In the genomic region with DNA sequence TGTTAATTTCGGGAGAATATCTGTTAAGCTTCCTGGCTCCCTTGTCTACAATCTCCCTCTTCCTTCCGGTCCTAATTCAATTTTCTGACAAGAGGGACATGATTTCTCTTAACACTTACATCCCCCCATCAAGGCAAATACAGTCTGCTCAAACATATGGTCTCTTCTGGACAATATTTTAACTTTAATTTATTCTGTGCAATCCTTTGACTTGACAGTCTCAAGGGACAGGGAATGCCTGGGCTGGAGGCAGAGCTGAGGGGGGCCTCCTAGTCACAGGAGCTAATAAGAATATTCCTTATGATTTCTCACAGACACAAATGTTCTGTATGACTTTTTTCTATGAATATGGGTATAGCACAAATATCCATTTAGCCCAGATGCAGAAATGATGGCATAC, we compare ENCODE assay signal across 20 mouse cellular contexts.
DNase-seq lines count a peak whose midpoint lies in the region; ATAC-seq and TF ChIP-seq lines count a peak whose summit lies in the region.
"Had no signal": no experiment of that assay in that cellular context is flagged by ENCODE, and none has a peak within 500 bp of the region (broad histone marks: within the 10 kb centered on the region; RNA-seq: fewer than 3 reads in every experiment).

No protein-coding gene starts in this region.

- no peaks in the 10 kb centered on the region for H3K27me3 ChIP-seq in heart, postnatal 0 days (ENCODE audit: control insufficient read depth, insufficient read depth, low read length)
- no peaks in the 10 kb centered on the region for H3K27me3 ChIP-seq in heart, embryonic 10.5 days (ENCODE audit: insufficient read depth, poor library complexity, severe bottlenecking)
- H3K27me3 ChIP-seq in midbrain, embryonic 11.5 days (ENCODE audit: control insufficient read depth, insufficient read depth, low read length), result no peaks in the 10 kb centered on the region
- H3K27me3 ChIP-seq in midbrain, postnatal 0 days (ENCODE audit: insufficient read depth, low read length), result no peaks in the 10 kb centered on the region
- H3K27me3 ChIP-seq in forebrain, embryonic 15.5 days, result no peaks in the 10 kb centered on the region
- H3K27me3 ChIP-seq: CH12.LX had no signal

- no peak overlapping the region for H3K4me3 ChIP-seq in heart, postnatal 0 days (ENCODE audit: low read depth, low read length)
- H3K4me3 ChIP-seq in heart, embryonic 10.5 days, result no peak overlapping the region
- H3K4me3 ChIP-seq in midbrain, embryonic 11.5 days (ENCODE audit: low read depth, low read length), result no peak overlapping the region
- H3K4me3 ChIP-seq in midbrain, postnatal 0 days (ENCODE audit: low read depth, low read length), result no peak overlapping the region
- H3K4me3 ChIP-seq in forebrain, embryonic 15.5 days, result no peak overlapping the region
- H3K4me3 ChIP-seq: myocyte had no signal

- 41% methylated on average over 2 of the region's 2 CpGs for WGBS in heart, postnatal 0 days
- 56% methylated on average over 2 of the region's 2 CpGs for WGBS in heart, embryonic 10.5 days
- 93% methylated on average over 2 of the region's 2 CpGs for WGBS in midbrain, embryonic 11.5 days
- WGBS in midbrain, postnatal 0 days, result 61% methylated on average over 2 of the region's 2 CpGs
- 56% methylated on average over 2 of the region's 2 CpGs for WGBS in forebrain, embryonic 15.5 days

- TF ChIP-seq CTCF in heart, postnatal 0 days (IDR thresholded peaks at IDR 0.05; ENCODE audit: low read depth), result no peak
- TF ChIP-seq CTCF in midbrain, postnatal 0 days (IDR thresholded peaks at IDR 0.05), result no peak

- H3K4me1 ChIP-seq in heart, postnatal 0 days (ENCODE audit: control insufficient read depth, insufficient read depth), result no peaks in the 10 kb centered on the region
- no peaks in the 10 kb centered on the region for H3K4me1 ChIP-seq in heart, embryonic 10.5 days
- no peaks in the 10 kb centered on the region for H3K4me1 ChIP-seq in midbrain, embryonic 11.5 days (ENCODE audit: control insufficient read depth, insufficient read depth, low read length)
- no peaks in the 10 kb centered on the region for H3K4me1 ChIP-seq in midbrain, postnatal 0 days (ENCODE audit: insufficient read depth, low read length)
- peaks cover 3% of the 10 kb centered on the region; the same call in 1 of the 2 replicates for H3K4me1 ChIP-seq in forebrain, embryonic 15.5 days

- H3K27ac ChIP-seq in heart, postnatal 0 days (ENCODE audit: low read depth), result no peak overlapping the region
- no peak overlapping the region for H3K27ac ChIP-seq in heart, embryonic 10.5 days
- no peak overlapping the region for H3K27ac ChIP-seq in midbrain, embryonic 11.5 days (ENCODE audit: low read depth, low read length)
- H3K27ac ChIP-seq in midbrain, postnatal 0 days (ENCODE audit: low read depth, low read length), result no peak overlapping the region
- H3K27ac ChIP-seq in forebrain, embryonic 15.5 days (replicated peaks), result no peak overlapping the region
- H3K27ac ChIP-seq: hindbrain, postnatal 0 days; left cerebral cortex, adult 2 months had no signal

- no peak for ATAC-seq in heart, postnatal 0 days (ENCODE audit: insufficient read depth, low read depth)
- ATAC-seq in midbrain, embryonic 11.5 days (ENCODE audit: low FRiP score), result 0 out of 2 replicates have a peak, but pooled peaks have one; percentile 33
- no peak for ATAC-seq in midbrain, postnatal 0 days (ENCODE audit: low FRiP score)
- ATAC-seq in forebrain, embryonic 15.5 days (replicated peaks), result peak; percentile 80
- ATAC-seq in megakaryocyte progenitor cell, adult 5-6 weeks (replicated peaks; ENCODE audit: poor library complexity), result no peak
- ATAC-seq: hindbrain, postnatal 0 days had no signal

- H3K4me2 ChIP-seq in heart, postnatal 0 days (ENCODE audit: low read depth, low read length), result 0 out of 2 replicates have a peak overlapping the region, but pooled peaks have one; percentile 7
- H3K4me2 ChIP-seq in midbrain, embryonic 11.5 days, result no peak overlapping the region
- no peak overlapping the region for H3K4me2 ChIP-seq in midbrain, postnatal 0 days (ENCODE audit: low read depth, low read length, poor library complexity, severe bottlenecking)
- H3K4me2 ChIP-seq in forebrain, embryonic 15.5 days (replicated peaks), result no peak overlapping the region

- H3K9ac ChIP-seq in heart, postnatal 0 days (replicated peaks; ENCODE audit: low read depth, low read length), result no peak overlapping the region
- no peak overlapping the region for H3K9ac ChIP-seq in midbrain, embryonic 11.5 days (ENCODE audit: low read length)
- no peak overlapping the region for H3K9ac ChIP-seq in midbrain, postnatal 0 days (replicated peaks; ENCODE audit: low read length, poor library complexity, severe bottlenecking)
- H3K9ac ChIP-seq in forebrain, embryonic 15.5 days (replicated peaks), result no peak overlapping the region

- no peaks in the 10 kb centered on the region for H3K9me3 ChIP-seq in heart, postnatal 0 days (replicated peaks; ENCODE audit: control insufficient read depth, low read length)
- H3K9me3 ChIP-seq in heart, embryonic 10.5 days, result no peaks in the 10 kb centered on the region
- no peaks in the 10 kb centered on the region; the same call in 1 of the 2 replicates for H3K9me3 ChIP-seq in midbrain, embryonic 11.5 days (ENCODE audit: control insufficient read depth, low read length)
- H3K9me3 ChIP-seq in midbrain, postnatal 0 days (ENCODE audit: low read length), result no peaks in the 10 kb centered on the region
- H3K9me3 ChIP-seq in forebrain, embryonic 15.5 days, result no peaks in the 10 kb centered on the region

- no peak for TF ChIP-seq EP300 in heart, postnatal 0 days (IDR thresholded peaks at IDR 0.05; ENCODE audit: low read depth)

- H3K36me3 ChIP-seq in heart, postnatal 0 days (replicated peaks; ENCODE audit: control insufficient read depth, insufficient read depth, low read length), result no peaks in the 10 kb centered on the region
- H3K36me3 ChIP-seq in heart, embryonic 10.5 days, result no peaks in the 10 kb centered on the region
- H3K36me3 ChIP-seq in midbrain, embryonic 11.5 days (ENCODE audit: control insufficient read depth, insufficient read depth, low read length), result no peaks in the 10 kb centered on the region
- no peaks in the 10 kb centered on the region for H3K36me3 ChIP-seq in midbrain, postnatal 0 days (ENCODE audit: insufficient read depth, low read length)
- no peaks in the 10 kb centered on the region for H3K36me3 ChIP-seq in forebrain, embryonic 15.5 days

- peak; percentile 35 for DNase-seq in heart, adult 11 months
- no peak for DNase-seq in heart, adult 18-20 months
- no peak for DNase-seq in heart, postnatal 0 days (ENCODE audit: low spot score)
- no peak for DNase-seq in heart, embryonic 10.5 days (ENCODE audit: low spot score)
- DNase-seq in midbrain, embryonic 11.5 days (ENCODE audit: low spot score, missing footprints), result no peak
- DNase-seq in midbrain, postnatal 0 days (ENCODE audit: low spot score), result no peak
- DNase-seq: cerebellum, adult 2 months; cerebellum, postnatal 36 days; kidney, adult 11 months; layer of hippocampus, adult 9-11 months; left cerebral cortex, postnatal 4 days; liver; right cerebral cortex, postnatal 25 days; thymus, postnatal 36 days had no signal

Comparison
In these comparisons a context has a peak if more than half of its experiments do, and no peak if none do; other contexts are left out.
1. ATAC-seq: peak in midbrain, embryonic 11.5 days (single experiment) and forebrain, embryonic 15.5 days (single experiment); none in heart, postnatal 0 days (single experiment), midbrain, postnatal 0 days (single experiment) and megakaryocyte progenitor cell, adult 5-6 weeks (single experiment).